Mouse (Mus musculus) MEL-GATA-1-ER (cell line): Measurements from ENCODE around the gene Arid1b.

Experiments
- DNase-seq: peaks from one replicate; pipeline ENCODE4 v3.0.0-alpha.2; 2012; ENCODE audit warnings: low read depth; ENCODE audit errors: extremely low read depth

Gene Arid1b

GRCm38 (mm10) chr17:4993840-4994503 is at the start of gene Arid1b:
TSS of gene Arid1b (plus strand) at chr17:4994332.
- peak; percentile 78 for DNase-seq

- no peak for DNase-seq
Measured at GRCm38 (mm10) chr17:4945311-4945751, 48.8 kb upstream of the Arid1b start.

GRCm38 (mm10) chr17:4945871-4946331 is 48.2 kb upstream of the Arid1b start:
- DNase-seq, result no peak

GRCm38 (mm10) chr17:4946421-4946974 is 47.6 kb upstream of the Arid1b start:
- no peak for DNase-seq

- DNase-seq, result no peak
Measured at GRCm38 (mm10) chr17:4947013-4947412, 47.1 kb upstream of the Arid1b start.

- no peak for DNase-seq
Measured at GRCm38 (mm10) chr17:4947439-4947838, 46.7 kb upstream of the Arid1b start.

- DNase-seq, result no peak
Measured at GRCm38 (mm10) chr17:4948501-4948900, 45.6 kb upstream of the Arid1b start.

- no peak for DNase-seq
Measured at GRCm38 (mm10) chr17:4954431-4954830, 39.7 kb upstream of the Arid1b start.

- DNase-seq, result peak; percentile 20
Measured at GRCm38 (mm10) chr17:4964192-4964877, 29.8 kb upstream of the Arid1b start.

GRCm38 (mm10) chr17:4967201-4967600 is 26.9 kb upstream of the Arid1b start:
- no peak for DNase-seq

- no peak for DNase-seq
Measured at GRCm38 (mm10) chr17:4968035-4968434, 26.1 kb upstream of the Arid1b start.

- DNase-seq, result no peak
Measured at GRCm38 (mm10) chr17:4968878-4969277, 25.3 kb upstream of the Arid1b start.

- DNase-seq, result no peak
Measured at GRCm38 (mm10) chr17:4972261-4972660, 21.9 kb upstream of the Arid1b start.

GRCm38 (mm10) chr17:4974736-4975135 is 19.4 kb upstream of the Arid1b start:
- DNase-seq, result no peak

- no peak for DNase-seq
Measured at GRCm38 (mm10) chr17:4980151-4980550, 14.0 kb upstream of the Arid1b start.

- DNase-seq, result no peak
Measured at GRCm38 (mm10) chr17:4982819-4983218, 11.3 kb upstream of the Arid1b start.

GRCm38 (mm10) chr17:4984691-4985090 is 9.4 kb upstream of the Arid1b start:
- no peak for DNase-seq

GRCm38 (mm10) chr17:4990911-4991560 is 3.1 kb upstream of the Arid1b start:
- DNase-seq, result no peak

- DNase-seq, result no peak
Measured at GRCm38 (mm10) chr17:4991600-4991999, 2.5 kb upstream of the Arid1b start.

- DNase-seq, result no peak
Measured at GRCm38 (mm10) chr17:4993497-4993839, 664 bp upstream of the Arid1b start.

GRCm38 (mm10) chr17:4994504-4994812 is 326 bp downstream of the Arid1b start:
- no peak for DNase-seq

- no peak for DNase-seq
Measured at GRCm38 (mm10) chr17:4994813-4995560, 855 bp downstream of the Arid1b start.
